Mouse (Mus musculus) bone marrow macrophage, adult 2 months (primary cell): Measurements from ENCODE around the gene Itm2c.

Experiments
- CTCF ChIP-seq: IDR thresholded peaks from 2 replicates; pipeline ENCODE4 v1.5.1; 2012; ENCODE audit warnings: low read depth, mild to moderate bottlenecking, low read length, moderate library complexity
- POLR2A ChIP-seq: IDR thresholded peaks from 2 replicates; pipeline ENCODE4 v1.6.1; 2012; ENCODE audit warnings: mild to moderate bottlenecking, low read depth, low read length, borderline replicate concordance

DNA sequence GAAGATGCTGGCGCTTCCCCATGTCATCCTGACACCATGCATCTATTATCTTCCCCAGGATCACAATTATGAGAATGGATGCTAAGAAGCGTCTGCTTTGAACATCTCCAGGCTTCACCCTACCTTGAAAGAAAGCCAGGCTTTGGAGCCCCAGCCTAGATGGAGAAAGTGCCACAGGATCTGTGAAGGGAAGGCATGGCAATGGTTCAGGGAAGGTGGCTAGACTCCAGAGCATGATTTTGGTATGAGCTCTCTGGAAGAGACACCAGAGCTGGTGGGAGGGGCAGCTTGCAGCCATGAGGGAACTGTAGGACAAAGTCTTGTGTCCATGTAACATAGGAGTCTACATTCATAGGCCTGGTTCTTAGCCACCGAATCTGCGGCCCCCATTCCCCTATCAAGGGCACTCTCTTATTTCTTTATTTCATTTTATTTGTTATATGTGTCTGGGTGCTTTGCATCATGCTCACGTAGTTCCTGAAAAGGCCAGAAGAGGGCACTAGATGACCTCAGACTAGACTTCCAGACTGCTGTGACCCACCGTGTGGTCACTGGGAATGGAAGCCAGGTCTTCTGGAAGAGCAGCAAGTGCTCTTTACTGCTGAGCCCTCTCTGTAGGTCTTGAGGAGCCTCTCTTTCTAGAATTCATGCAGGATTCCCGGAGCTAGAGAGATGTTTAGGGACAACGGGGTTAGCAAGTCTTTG is 41.2 kb downstream of the Itm2c start:
- TF ChIP-seq POLR2A = no peak
- TF ChIP-seq CTCF = peak; percentile 85
